Mouse (Mus musculus) central nervous system, embryonic 14 days (tissue): ENCODE results near the gene Col20a1. TPM values are rescaled to one million over a fixed set of nuclear protein-coding genes. Genes with fewer than 3 reads are reported as not detected.

Experiments used
- polyA plus RNA-seq: library from polyadenylated mRNA; depleted of rRNA; stranded (reverse); fragments of >200 nt; gene quantifications from 2 replicates; pipeline ENCODE4 v1.2.3, GENCODE M21; 2012; rRNA removed

The Col20a1 gene
- 0.96 and 2.4 TPM in 2 replicates for polyA plus RNA-seq

DNA sequence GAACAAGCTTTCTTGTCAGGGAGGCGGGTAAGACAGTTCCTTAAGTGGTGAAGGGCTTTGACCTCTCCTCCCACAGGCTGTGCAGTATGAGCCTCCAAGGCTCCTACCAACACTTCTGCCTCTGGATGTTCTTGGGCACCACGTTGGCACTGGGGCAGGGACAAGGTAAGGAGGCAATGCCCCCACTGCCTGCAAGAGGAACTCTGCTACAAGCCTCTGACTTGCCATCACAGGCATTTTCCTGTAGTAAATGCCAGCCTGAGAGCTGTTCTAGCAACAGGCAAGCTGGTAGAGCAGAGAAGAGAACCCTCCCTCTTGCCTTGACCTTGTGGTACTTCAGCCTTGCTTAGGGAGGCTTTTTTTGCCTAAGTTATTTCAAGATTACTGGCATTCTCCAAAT, at the start of gene Col20a1:
Gene Col20a1, plus strand, starts transcription at position 87 of the 400 bp plus-strand sequence.

DNA sequence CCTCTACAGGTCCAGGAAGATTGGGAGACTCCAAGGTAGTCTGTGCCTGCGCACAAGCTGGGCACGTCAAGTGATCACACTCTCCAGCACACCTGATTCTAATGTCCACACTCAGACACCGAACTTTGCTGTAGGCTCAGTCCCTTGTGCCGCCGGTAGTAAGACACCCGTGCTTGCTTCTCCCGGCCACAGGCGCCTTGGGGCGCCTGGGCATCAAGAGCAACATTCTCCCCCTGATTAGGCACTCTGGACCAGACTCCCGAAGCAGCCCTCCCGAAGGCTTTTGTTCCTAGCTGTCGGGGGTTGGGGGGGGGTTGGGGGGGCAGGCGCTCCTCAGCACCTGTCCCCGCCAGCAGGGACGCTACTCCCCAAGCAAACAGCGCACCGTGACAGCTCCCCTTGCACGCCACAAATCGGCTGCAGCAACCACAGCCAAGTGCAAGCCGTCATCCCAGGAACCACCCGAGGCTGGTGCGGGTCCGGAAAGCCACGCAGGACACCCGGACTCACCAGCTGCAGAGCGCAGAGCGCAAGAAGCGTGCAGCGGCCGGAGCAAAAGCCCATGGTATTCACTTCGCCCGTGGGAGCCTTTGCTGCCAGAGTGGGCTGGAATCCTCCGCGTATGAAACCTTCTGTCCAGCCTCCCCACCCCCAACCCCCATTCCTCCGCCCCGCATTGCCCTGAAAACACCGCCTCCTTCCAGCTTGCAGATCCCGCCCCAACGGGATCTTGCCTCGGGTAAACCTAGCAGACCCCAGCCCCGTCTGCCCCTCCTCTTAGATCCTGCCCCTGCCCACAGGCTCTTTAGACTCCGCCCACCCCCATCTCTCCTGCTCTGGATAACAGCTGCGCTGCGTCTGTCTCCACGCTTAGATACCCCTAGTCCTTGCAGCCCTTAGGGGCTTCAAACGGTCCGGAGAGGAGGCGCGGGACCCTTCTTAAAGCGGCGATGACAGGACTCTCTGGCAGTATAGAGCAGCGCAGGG, 32.0 kb upstream of the Col20a1 start, which contains the start of gene Nkain4:
Gene Nkain4, minus strand, starts transcription at position 639 of the 987 bp plus-strand sequence.

DNA sequence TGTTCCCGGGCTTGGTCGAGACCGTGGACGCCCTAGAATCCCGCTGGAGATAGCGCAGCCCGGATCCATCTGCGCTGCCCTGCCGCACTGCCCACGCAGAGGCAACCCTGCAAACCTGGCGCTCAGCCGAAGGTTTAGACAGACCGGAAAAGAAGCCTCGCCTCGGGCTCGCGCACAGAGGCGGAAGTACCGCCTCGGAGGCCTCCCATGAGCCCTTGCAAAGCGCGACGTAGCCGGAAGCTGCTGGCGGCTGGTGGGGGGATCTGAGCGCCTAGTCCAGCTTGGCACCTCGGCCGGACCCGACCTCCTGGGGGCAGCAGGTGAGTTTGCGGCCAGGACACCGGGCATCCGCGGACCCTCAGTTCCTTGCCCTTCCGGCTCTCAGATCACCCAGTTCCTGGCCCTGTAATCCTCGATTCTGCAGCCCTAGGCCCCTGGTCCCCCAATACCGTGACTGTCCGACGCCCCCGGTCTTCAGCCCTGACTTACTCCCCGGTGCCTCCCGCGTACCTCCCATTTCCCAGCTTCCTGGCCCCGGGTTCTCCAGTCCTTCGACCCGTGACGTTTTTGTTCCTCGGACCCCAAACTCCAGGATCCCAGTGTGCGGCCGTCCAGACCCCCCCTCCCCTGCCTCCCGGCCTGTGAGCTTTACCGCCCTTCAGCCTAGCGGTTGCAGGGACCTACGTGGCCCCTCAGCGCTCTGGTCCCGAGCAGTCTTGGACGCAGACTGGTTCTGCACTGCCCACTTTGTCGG, 19.1 kb upstream of the Col20a1 start, which contains the start of gene Arfgap1:
Gene Arfgap1, plus strand, starts transcription at position 216 of the 754 bp plus-strand sequence.

DNA sequence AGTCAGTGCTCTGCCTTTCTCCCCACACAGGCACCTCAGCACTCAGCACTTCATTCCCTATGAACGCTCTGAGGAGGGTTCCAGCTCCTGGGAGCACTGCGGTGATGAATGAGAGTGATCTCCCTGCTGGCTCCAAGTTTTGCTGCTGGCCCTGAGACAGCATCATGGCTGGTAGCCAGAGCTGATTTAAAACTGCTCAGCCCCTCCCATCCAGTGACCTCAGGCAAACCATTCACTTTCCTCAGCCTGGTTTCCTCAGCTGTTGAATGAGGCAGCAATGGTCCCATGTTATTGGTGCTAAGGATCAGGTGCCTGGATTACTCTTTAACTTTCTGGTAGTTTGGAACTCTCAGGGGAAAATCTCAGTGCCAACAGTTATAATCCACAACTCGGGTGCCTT, 57.1 kb downstream of the Col20a1 start, which contains the start of gene Chrna4:
Gene Chrna4, minus strand, starts transcription at position 110 of the 400 bp plus-strand sequence.

Other genes with a start within 250 kb of the Col20a1 start
- gene Bhlhe23, start 209.6 kb upstream of the Col20a1 start, polyA plus RNA-seq, result 4.3 and 5.0 TPM in 2 replicates
- 57.7 and 65.5 TPM in 2 replicates for gene Ythdf1, start 65.6 kb upstream of the Col20a1 start, polyA plus RNA-seq
- 0.04 and 0.10 TPM in 2 replicates for gene Birc7, start 57.5 kb upstream of the Col20a1 start, polyA plus RNA-seq
- 49.7 and 53.1 TPM in 2 replicates for gene Nkain4, start 31.8 kb upstream of the Col20a1 start, polyA plus RNA-seq
- gene Arfgap1, start 19.3 kb upstream of the Col20a1 start, polyA plus RNA-seq, result 105 and 122 TPM in 2 replicates
- gene Chrna4, start 57.0 kb downstream of the Col20a1 start, polyA plus RNA-seq, result 13.0 and 15.8 TPM in 2 replicates
- 66.5 and 69.9 TPM in 2 replicates for gene Kcnq2, start 148.8 kb downstream of the Col20a1 start, polyA plus RNA-seq
- 86.1 and 90.0 TPM in 2 replicates for gene Eef1a2, start 170.5 kb downstream of the Col20a1 start, polyA plus RNA-seq
- 247 and 280 TPM in 2 replicates for gene Ppdpf, start 200.7 kb downstream of the Col20a1 start, polyA plus RNA-seq
- 0.02 and 0.03 TPM in 2 replicates for gene Ptk6, start 216.3 kb downstream of the Col20a1 start, polyA plus RNA-seq
- gene Srms, start 226.7 kb downstream of the Col20a1 start, polyA plus RNA-seq, result 0.15 and 0.21 TPM in 2 replicates
- gene Fndc11, start 233.5 kb downstream of the Col20a1 start, polyA plus RNA-seq, result 0.07 and 0.09 TPM in 2 replicates